Mouse (Mus musculus) kidney, embryonic 14.5 days (tissue): ENCODE data around the gene Snx11. TPM values are rescaled to one million over a fixed set of nuclear protein-coding genes. Genes with fewer than 3 reads are reported as not detected.

Experiments
- ATAC-seq: fragments of 200-750 bp; cut with Nextera tagmentation; 2 replicates; pipeline ENCODE4 v1.8.0; 2017; ENCODE audit warnings: moderate number of reproducible peaks, mild to moderate bottlenecking, moderate TSS enrichment, moderate library complexity; ENCODE audit not compliant: low FRiP score, low TSS enrichment
- H3K27ac ChIP-seq: fragments of 300-500 bp; sonication (generic); 2 replicates; pipeline ENCODE4 v1.5.1; 2014; ENCODE audit warnings: low read depth, mild to moderate bottlenecking, low read length, moderate library complexity, mixed read lengths
- H3K27me3 ChIP-seq: fragments of 300-500 bp; sonication (generic); 2 replicates; pipeline ENCODE4 v1.6.1; 2014; ENCODE audit warnings: mild to moderate bottlenecking, low read length; ENCODE audit not compliant: control insufficient read depth, insufficient read depth
- H3K36me3 ChIP-seq: fragments of 300-500 bp; sonication (generic); 2 replicates; pipeline ENCODE4 v1.6.1; 2014; ENCODE audit warnings: low read length, mixed read lengths; ENCODE audit not compliant: control insufficient read depth, insufficient read depth
- H3K4me1 ChIP-seq: fragments of 300-500 bp; sonication (generic); 2 replicates; pipeline ENCODE4 v1.6.1; 2014; ENCODE audit warnings: low read length, mixed read lengths; ENCODE audit not compliant: control insufficient read depth, insufficient read depth
- H3K4me2 ChIP-seq: fragments of 300-500 bp; sonication (generic); replicated peaks from 2 replicates; pipeline ENCODE4 v1.6.1; 2014; ENCODE audit warnings: low read depth, mild to moderate bottlenecking, low read length
- H3K4me3 ChIP-seq: fragments of 300-500 bp; sonication (generic); 2 replicates; pipeline ENCODE4 v1.5.1; 2014; ENCODE audit warnings: mild to moderate bottlenecking, low read length
- H3K9ac ChIP-seq: fragments of 300-500 bp; sonication (generic); 2 replicates; pipeline ENCODE4 v1.6.1; 2014; ENCODE audit warnings: low read depth, mild to moderate bottlenecking, low read length, moderate library complexity
- H3K9me3 ChIP-seq: fragments of 300-500 bp; sonication (generic); 2 replicates; pipeline ENCODE4 v1.6.1; 2016; ENCODE audit warnings: low read length; ENCODE audit not compliant: control insufficient read depth
- WGBS: fragments of 180-500 bp; shearing (Covaris S2); extraction: QIAGEN DNeasy Blood & Tissue Kit; methylation state at CpG from one replicate; pipeline ENCODE4 v1.1.7; 2014; 5-methylcytosine and 5-hydroxymethylcytosine counted together
- polyA plus RNA-seq: library from polyadenylated mRNA; unstranded; fragments of >200 nt; fragmentation: Nextera tagmentation; extraction: Ambion mirVana; gene quantifications from 2 replicates; pipeline ENCODE4 v1.2.1, GENCODE M21; 2014

Snx11 gene
- polyA plus RNA-seq, 1 experiment from 2014 or later, result 10.2 TPM

DNA sequence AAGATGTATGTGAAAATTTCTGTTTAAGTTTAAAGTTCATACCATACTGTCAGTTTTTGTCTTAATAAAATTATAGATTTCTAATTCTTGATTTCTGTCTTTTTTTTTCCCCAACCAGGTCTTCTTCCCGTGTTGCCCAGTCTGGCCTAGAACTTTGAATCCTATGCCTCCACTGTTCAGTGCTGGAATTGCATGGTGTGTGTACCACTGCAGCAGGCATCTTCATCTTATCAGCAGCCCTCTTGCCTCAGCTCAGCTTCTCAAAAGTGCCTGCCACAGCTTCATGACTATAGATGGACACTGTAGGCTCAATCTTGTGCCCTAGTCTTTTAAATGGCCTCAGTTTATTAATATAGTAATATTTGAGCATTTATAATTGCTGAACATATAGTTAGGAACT, 30.7 kb upstream of the Snx11 start:
- no peak overlapping the region for H3K9ac ChIP-seq
- H3K4me2 ChIP-seq, result no peak overlapping the region
- H3K4me1 ChIP-seq, result no peaks in the 10 kb centered on the region
- peaks cover 86% of the 10 kb centered on the region for H3K36me3 ChIP-seq
- 74% methylated on average over 1 of the region's 1 CpGs for WGBS
- H3K27me3 ChIP-seq, result no peaks in the 10 kb centered on the region
- H3K9me3 ChIP-seq, result no peaks in the 10 kb centered on the region
- no peak for ATAC-seq
- no peak overlapping the region for H3K4me3 ChIP-seq
- no peak overlapping the region for H3K27ac ChIP-seq

DNA sequence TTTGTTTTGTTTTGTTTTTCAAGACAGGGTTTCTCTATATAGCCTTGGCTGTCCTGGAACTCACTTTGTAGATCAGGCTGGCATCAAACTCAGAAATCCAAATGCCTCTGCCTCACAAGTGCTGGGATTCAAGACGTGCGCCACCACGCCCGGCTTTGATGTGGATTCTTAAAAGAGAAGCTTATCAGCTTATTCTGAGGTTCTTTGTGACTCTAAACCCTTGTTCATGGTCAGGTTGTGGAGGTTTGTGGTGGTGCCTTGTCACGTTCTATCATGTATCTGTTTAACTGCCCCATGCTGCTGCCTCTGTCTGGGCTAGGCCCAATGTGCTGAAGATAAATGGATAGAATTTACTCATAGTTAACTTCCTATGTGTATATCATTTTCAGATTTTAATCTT, 28.2 kb upstream of the Snx11 start:
- Histone ChIP-seq H3K4me3 (no peak overlapping the region), H3K4me1 (no peaks in the 10 kb centered on the region), H3K9ac (no peak overlapping the region), H3K36me3 (peaks cover 93% of the 10 kb centered on the region), H3K27me3 (no peaks in the 10 kb centered on the region), H3K27ac (no peak overlapping the region), H3K4me2 (no peak overlapping the region), H3K9me3 (no peaks in the 10 kb centered on the region)
- ATAC-seq, result no peak
- 93% methylated on average over 5 of the region's 5 CpGs for WGBS

DNA sequence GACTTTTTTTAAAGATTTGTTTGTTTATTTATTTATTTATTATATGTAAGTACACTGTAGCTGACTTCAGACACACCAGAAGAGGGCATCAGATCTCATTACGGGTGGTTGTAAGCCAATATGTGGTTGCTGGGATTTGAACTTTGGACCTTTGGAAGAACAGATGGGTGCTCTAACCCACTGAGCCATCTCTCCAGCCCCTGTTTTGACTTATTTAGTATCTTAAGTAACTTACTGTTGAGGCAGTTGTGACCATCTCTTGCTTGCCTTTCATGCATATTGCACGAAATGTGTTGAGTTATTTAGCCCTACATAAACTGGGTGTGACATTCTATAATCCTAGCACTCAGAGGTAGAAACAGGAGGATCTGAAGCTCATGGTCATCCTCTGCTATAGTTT, 22.2 kb upstream of the Snx11 start:
- Histone ChIP-seq H3K27ac (no peak overlapping the region), H3K36me3 (peaks cover 64% of the 10 kb centered on the region), H3K4me1 (no peaks in the 10 kb centered on the region), H3K4me2 (no peak overlapping the region), H3K9ac (no peak overlapping the region), H3K4me3 (no peak overlapping the region), H3K27me3 (no peaks in the 10 kb centered on the region), H3K9me3 (no peaks in the 10 kb centered on the region)
- no peak for ATAC-seq
- 90% methylated on average over 2 of the region's 2 CpGs for WGBS

- H3K4me3 ChIP-seq, result no peak overlapping the region
- peaks cover 10% of the 10 kb centered on the region; the same call in 1 of the 2 replicates for H3K4me1 ChIP-seq
- ATAC-seq, result no peak
- H3K9me3 ChIP-seq, result no peaks in the 10 kb centered on the region
- H3K36me3 ChIP-seq, result peaks cover 35% of the 10 kb centered on the region
- no peak overlapping the region for H3K27ac ChIP-seq
- no peaks in the 10 kb centered on the region for H3K27me3 ChIP-seq
- no peak overlapping the region for H3K9ac ChIP-seq
- 79% methylated on average over 1 of the region's 1 CpGs for WGBS
- no peak overlapping the region for H3K4me2 ChIP-seq
Observed at GRCm38 (mm10) chr11:96796586-96796985, 19.2 kb upstream of the Snx11 start.

- no peak overlapping the region for H3K4me3 ChIP-seq
- no peak for ATAC-seq
- WGBS, result 96% methylated on average over 2 of the region's 2 CpGs
- no peak overlapping the region for H3K9ac ChIP-seq
- H3K27me3 ChIP-seq, result no peaks in the 10 kb centered on the region
- peaks cover 11% of the 10 kb centered on the region; the same call in 1 of the 2 replicates for H3K4me1 ChIP-seq
- no peak overlapping the region for H3K4me2 ChIP-seq
- no peaks in the 10 kb centered on the region for H3K9me3 ChIP-seq
- no peak overlapping the region for H3K27ac ChIP-seq
- peaks cover 32% of the 10 kb centered on the region for H3K36me3 ChIP-seq
Observed at GRCm38 (mm10) chr11:96796081-96796480, 18.7 kb upstream of the Snx11 start.

DNA sequence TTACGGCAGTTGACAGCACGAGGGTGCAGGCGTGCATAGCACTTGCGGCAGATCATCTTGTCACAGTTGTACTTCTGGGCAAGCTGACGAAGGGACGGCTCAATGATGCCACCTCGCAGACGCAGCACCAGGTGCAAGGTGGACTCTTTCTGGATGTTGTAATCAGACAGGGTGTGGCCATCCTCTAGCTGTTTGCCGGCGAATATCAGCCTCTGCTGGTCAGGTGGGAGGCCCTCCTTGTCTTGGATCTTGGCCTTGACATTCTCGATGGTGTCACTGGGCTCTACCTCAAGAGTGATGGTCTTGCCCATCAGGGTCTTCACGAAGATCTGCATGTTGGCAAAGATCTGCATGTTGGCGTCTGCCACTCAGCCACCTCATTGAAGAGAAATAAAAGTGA, 18.1 kb upstream of the Snx11 start:
- no peak overlapping the region for H3K9ac ChIP-seq
- H3K36me3 ChIP-seq, result peaks cover 28% of the 10 kb centered on the region
- no peak overlapping the region for H3K4me3 ChIP-seq
- no peaks in the 10 kb centered on the region for H3K27me3 ChIP-seq
- H3K4me1 ChIP-seq, result peaks cover 11% of the 10 kb centered on the region; the same call in 1 of the 2 replicates
- 97% methylated on average over 13 of the region's 13 CpGs for WGBS
- H3K9me3 ChIP-seq, result no peaks in the 10 kb centered on the region
- H3K27ac ChIP-seq, result no peak overlapping the region
- no peak overlapping the region for H3K4me2 ChIP-seq
- ATAC-seq, result no peak

- WGBS, result 4% methylated on average over 1 of the region's 1 CpGs
- ATAC-seq, result no peak
- Histone ChIP-seq H3K4me1 (peaks cover 15% of the 10 kb centered on the region; the same call in 1 of the 2 replicates), H3K27me3 (no peaks in the 10 kb centered on the region), H3K27ac (no peak overlapping the region), H3K4me2 (peak overlapping the region; percentile 95), H3K9ac (peak overlapping the region; percentile 89; the same call in 1 of the 2 replicates), H3K36me3 (peaks cover 8% of the 10 kb centered on the region; the same call in 1 of the 2 replicates), H3K4me3 (peak overlapping the region; percentile 74; the same call in 1 of the 2 replicates), H3K9me3 (no peaks in the 10 kb centered on the region)
Observed at GRCm38 (mm10) chr11:96790681-96791080, 13.3 kb upstream of the Snx11 start.

- ATAC-seq, result no peak
- H3K4me3 ChIP-seq, result peak overlapping the region; percentile 74
- H3K36me3 ChIP-seq, result peaks cover 4% of the 10 kb centered on the region; the same call in 1 of the 2 replicates
- no peaks in the 10 kb centered on the region for H3K9me3 ChIP-seq
- peaks cover 15% of the 10 kb centered on the region; the same call in 1 of the 2 replicates for H3K4me1 ChIP-seq
- H3K27ac ChIP-seq, result peak overlapping the region; percentile 98; the same call in 1 of the 2 replicates
- peak overlapping the region; percentile 95 for H3K4me2 ChIP-seq
- H3K9ac ChIP-seq, result peak overlapping the region; percentile 89
- WGBS, result 5% methylated on average over 5 of the region's 5 CpGs
- H3K27me3 ChIP-seq, result no peaks in the 10 kb centered on the region
Observed at GRCm38 (mm10) chr11:96789990-96790389, 12.6 kb upstream of the Snx11 start.

DNA sequence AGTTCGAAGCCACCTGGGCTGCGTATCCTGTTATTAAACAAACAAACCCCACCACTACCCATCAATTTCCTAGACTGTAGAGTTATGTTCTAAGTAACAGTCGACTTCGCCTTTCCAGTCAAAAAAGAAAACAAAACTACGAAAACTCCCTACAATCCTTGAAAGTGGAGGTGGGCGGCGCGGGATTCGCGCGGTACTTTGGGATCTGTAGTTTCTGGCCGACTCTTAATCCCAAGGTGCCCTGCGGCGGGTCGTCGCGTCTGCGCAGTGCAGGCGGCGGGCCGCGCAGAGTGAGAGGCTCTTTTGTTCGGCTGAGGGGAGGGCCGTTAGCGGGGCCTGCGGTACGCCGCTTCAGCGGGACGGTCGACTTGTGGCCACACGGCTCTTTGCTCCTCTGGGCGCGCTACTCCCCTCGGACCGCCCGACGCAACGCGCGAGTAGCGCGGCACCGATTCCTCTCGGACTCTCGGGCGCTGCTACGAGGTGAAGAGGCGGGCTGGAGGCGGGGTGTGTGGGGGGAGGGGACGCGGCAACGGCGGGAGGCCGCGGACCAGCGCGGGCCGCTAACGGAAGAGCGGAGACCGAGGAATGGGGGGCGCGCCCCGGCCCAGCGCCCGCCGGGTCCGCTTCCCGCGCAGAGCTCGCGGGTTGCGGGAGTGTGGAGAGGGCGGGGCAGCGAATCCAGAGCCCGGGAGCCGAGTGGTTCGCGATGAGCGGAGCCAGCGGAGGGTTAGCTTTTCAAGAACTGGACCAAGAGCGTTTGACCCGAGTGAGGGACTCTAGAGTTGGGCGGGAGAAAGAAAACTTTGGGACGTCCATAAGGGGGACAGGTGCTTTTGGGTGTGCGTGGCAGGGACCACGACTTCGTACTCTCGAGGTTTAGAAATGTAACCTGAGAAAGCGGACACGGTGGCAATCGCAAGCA, 11.8 kb upstream of the Snx11 start, which contains the start of gene Cbx1:
Cbx1 (plus strand) TSS at position 257 of the 925 bp plus-strand sequence.
- Histone ChIP-seq H3K27ac (peak within 1 kb of the TSS; percentile 98), H3K4me1 (peaks cover 15% of the 10 kb centered on the region; the same call in 1 of the 2 replicates), H3K27me3 (no peaks in the 10 kb centered on the region), H3K9me3 (no peaks in the 10 kb centered on the region), H3K9ac (peak within 1 kb of the TSS; percentile 89), H3K4me2 (peak within 1 kb of the TSS; percentile 95), H3K36me3 (peaks cover 4% of the 10 kb centered on the region; the same call in 1 of the 2 replicates), H3K4me3 (peak within 1 kb of the TSS; percentile 74)
- WGBS, result under 1% methylated on average over 80 of the region's 93 CpGs
- peak; percentile 97 for ATAC-seq
